Mouse (Mus musculus): ENCODE data around the gene Coq7. TPM values are rescaled to one million over a fixed set of nuclear protein-coding genes. Genes with fewer than 3 reads are reported as not detected.

Gene Coq7
- polyA plus RNA-seq, 1 experiment from 2014 or later = 87.0 TPM

Other genes starting within 250 kb of the Coq7 start
- gene Syt17, start 85.1 kb downstream of the Coq7 start, polyA plus RNA-seq (2015; fragmentation: Nextera tagmentation; extraction: Ambion mirVana) = 2.8 and 2.9 TPM in 2 replicates
- 7.2 and 8.6 TPM in 2 replicates for gene Itpripl2, start 41.4 kb downstream of the Coq7 start, polyA plus RNA-seq (2015; fragmentation: Nextera tagmentation; extraction: Ambion mirVana)
- gene Tmc7, start 51.4 kb upstream of the Coq7 start, polyA plus RNA-seq (2015; fragmentation: Nextera tagmentation; extraction: Ambion mirVana) = 4.4 and 5.6 TPM in 2 replicates
- gene Tmc5, start 63.9 kb upstream of the Coq7 start, polyA plus RNA-seq (2015; fragmentation: Nextera tagmentation; extraction: Ambion mirVana) = 0.46 and 0.55 TPM in 2 replicates
- gene Gde1, start 172.4 kb upstream of the Coq7 start, polyA plus RNA-seq (2015; fragmentation: Nextera tagmentation; extraction: Ambion mirVana) = 82.5 and 87.9 TPM in 2 replicates
- 21.7 and 26.3 TPM in 2 replicates for gene Ccp110, start 179.2 kb upstream of the Coq7 start, polyA plus RNA-seq (2015; fragmentation: Nextera tagmentation; extraction: Ambion mirVana)
- gene Vps35l, start 206.9 kb upstream of the Coq7 start, polyA plus RNA-seq (2015; fragmentation: Nextera tagmentation; extraction: Ambion mirVana) = 63.0 and 67.6 TPM in 2 replicates